Mouse (Mus musculus): ENCODE results near the gene Mpzl1. TPM values are rescaled to one million over a fixed set of nuclear protein-coding genes. Genes with fewer than 3 reads are reported as not detected.
"Not testable (repeated sequence)": the region's sequence is repeated elsewhere in the genome, so short reads cannot be mapped to it uniquely, and the experiment has no call there.

The Mpzl1 gene
- polyA plus RNA-seq (2015; fragmentation: Nextera tagmentation; extraction: Ambion mirVana) = 25.5 and 28.7 TPM in 2 replicates

- Histone ChIP-seq H3K4me1 (replicated peaks) (peaks cover 64% of the 10 kb centered on the region), H3K4me2 (peak within 1 kb of the TSS; percentile 99), H3K27me3 (peaks cover 12% of the 10 kb centered on the region; the same call in 1 of the 2 replicates), H3K27ac (replicated peaks) (peak within 1 kb of the TSS; percentile 72), H3K9ac (peak within 1 kb of the TSS; percentile 66), H3K4me3 (replicated peaks) (peak within 1 kb of the TSS; percentile 73), H3K9me3 (replicated peaks) (no peaks in the 10 kb centered on the region), H3K36me3 (replicated peaks) (no peaks in the 10 kb centered on the region)
- ATAC-seq (ENCODE audit: insufficient read depth) = peak; percentile 99
- WGBS (ENCODE audit: insufficient replicate concordance) = under 1% methylated on average over 73 of the region's 73 CpGs
These were observed at the start of gene Mpzl1 for GRCm38 (mm10) chr1:165634151-165634884. Gene Mpzl1 (minus strand): TSS chr1:165634538.

- 39% methylated on average over 18 of the region's 18 CpGs for WGBS (ENCODE audit: insufficient replicate concordance)
- Histone ChIP-seq H3K27ac (replicated peaks) (no peak overlapping the region), H3K9ac (no peak overlapping the region), H3K4me2 (no peak overlapping the region), H3K9me3 (replicated peaks) (no peaks in the 10 kb centered on the region), H3K27me3 (no peaks in the 10 kb centered on the region; the same call in 1 of the 2 replicates), H3K36me3 (replicated peaks) (no peaks in the 10 kb centered on the region), H3K4me3 (replicated peaks) (no peak overlapping the region), H3K4me1 (replicated peaks) (peaks cover 25% of the 10 kb centered on the region)
- peak; percentile 35 for ATAC-seq (ENCODE audit: insufficient read depth)
These were observed 47.9 kb upstream of the Mpzl1 start for GRCm38 (mm10) chr1:165682056-165682853.

GRCm38 (mm10) chr1:165681045-165681794 is 46.9 kb upstream of the Mpzl1 start:
- no peaks in the 10 kb centered on the region; the same call in 1 of the 2 replicates for H3K27me3 ChIP-seq
- no peak overlapping the region for H3K9ac ChIP-seq
- H3K4me2 ChIP-seq = no peak overlapping the region
- WGBS (ENCODE audit: insufficient replicate concordance) = 29% methylated on average over 13 of the region's 13 CpGs
- peaks cover 24% of the 10 kb centered on the region for H3K4me1 ChIP-seq (replicated peaks)
- 0 out of 2 replicates have a peak overlapping the region, but pooled peaks have one; percentile 1 for H3K27ac ChIP-seq (replicated peaks)
- no peaks in the 10 kb centered on the region for H3K9me3 ChIP-seq (replicated peaks)
- no peaks in the 10 kb centered on the region for H3K36me3 ChIP-seq (replicated peaks)
- ATAC-seq (ENCODE audit: insufficient read depth) = no peak
- no peak overlapping the region for H3K4me3 ChIP-seq (replicated peaks)

- ATAC-seq (ENCODE audit: insufficient read depth); H3K9me3 ChIP-seq (replicated peaks); H3K4me3 ChIP-seq (replicated peaks); H3K27me3 ChIP-seq; H3K9ac ChIP-seq; H3K36me3 ChIP-seq (replicated peaks); H3K27ac ChIP-seq (replicated peaks); H3K4me2 ChIP-seq: not testable (repeated sequence)
- H3K4me1 ChIP-seq (replicated peaks) = peaks cover 28% of the 10 kb centered on the region
These were observed 45.7 kb upstream of the Mpzl1 start for GRCm38 (mm10) chr1:165680086-165680485.

- Histone ChIP-seq H3K4me2 (no peak overlapping the region), H3K36me3 (replicated peaks) (no peaks in the 10 kb centered on the region), H3K27me3 (no peaks in the 10 kb centered on the region), H3K27ac (replicated peaks) (no peak overlapping the region), H3K9ac (no peak overlapping the region), H3K4me3 (replicated peaks) (no peak overlapping the region), H3K9me3 (replicated peaks) (no peaks in the 10 kb centered on the region), H3K4me1 (replicated peaks) (peaks cover 28% of the 10 kb centered on the region)
- 59% methylated on average over 3 of the region's 3 CpGs for WGBS (ENCODE audit: insufficient replicate concordance)
- no peak for ATAC-seq (ENCODE audit: insufficient read depth)
These were observed 45.3 kb upstream of the Mpzl1 start for GRCm38 (mm10) chr1:165679618-165679997.

GRCm38 (mm10) chr1:165678861-165679617 is 44.7 kb upstream of the Mpzl1 start:
- Histone ChIP-seq H3K27me3 (no peaks in the 10 kb centered on the region), H3K9me3 (replicated peaks) (no peaks in the 10 kb centered on the region), H3K4me2 (no peak overlapping the region), H3K9ac (no peak overlapping the region), H3K4me1 (replicated peaks) (peaks cover 23% of the 10 kb centered on the region), H3K4me3 (replicated peaks) (no peak overlapping the region), H3K27ac (replicated peaks) (no peak overlapping the region), H3K36me3 (replicated peaks) (no peaks in the 10 kb centered on the region)
- ATAC-seq (ENCODE audit: insufficient read depth) = no peak
- 67% methylated on average over 15 of the region's 15 CpGs for WGBS (ENCODE audit: insufficient replicate concordance)

- Histone ChIP-seq H3K9me3 (replicated peaks) (no peaks in the 10 kb centered on the region), H3K4me2 (no peak overlapping the region), H3K27me3 (no peaks in the 10 kb centered on the region), H3K4me3 (replicated peaks) (no peak overlapping the region), H3K9ac (no peak overlapping the region), H3K27ac (replicated peaks) (no peak overlapping the region), H3K4me1 (replicated peaks) (peaks cover 22% of the 10 kb centered on the region; the same call in 1 of the 2 replicates), H3K36me3 (replicated peaks) (no peaks in the 10 kb centered on the region)
- 69% methylated on average over 4 of the region's 4 CpGs for whole genome bisulfite sequencing (ENCODE audit: insufficient replicate concordance)
- ATAC-seq (ENCODE audit: insufficient read depth) = no peak
These were observed 43.2 kb upstream of the Mpzl1 start for GRCm38 (mm10) chr1:165677558-165677957.

- no peak overlapping the region for H3K9ac ChIP-seq
- no peak for ATAC-seq (ENCODE audit: insufficient read depth)
- no peak overlapping the region for H3K27ac ChIP-seq (replicated peaks)
- H3K4me2 ChIP-seq = no peak overlapping the region
- WGBS (ENCODE audit: insufficient replicate concordance) = 49% methylated on average over 3 of the region's 3 CpGs
- no peaks in the 10 kb centered on the region for H3K36me3 ChIP-seq (replicated peaks)
- no peaks in the 10 kb centered on the region for H3K27me3 ChIP-seq
- peaks cover 22% of the 10 kb centered on the region; the same call in 1 of the 2 replicates for H3K4me1 ChIP-seq (replicated peaks)
- H3K4me3 ChIP-seq (replicated peaks) = no peak overlapping the region
- no peaks in the 10 kb centered on the region for H3K9me3 ChIP-seq (replicated peaks)
These were observed 42.7 kb upstream of the Mpzl1 start for GRCm38 (mm10) chr1:165676993-165677392.

GRCm38 (mm10) chr1:165675167-165675566 is 40.8 kb upstream of the Mpzl1 start:
- Histone ChIP-seq H3K27ac (replicated peaks) (no peak overlapping the region), H3K4me3 (replicated peaks) (no peak overlapping the region), H3K4me2 (no peak overlapping the region), H3K36me3 (replicated peaks) (no peaks in the 10 kb centered on the region), H3K9ac (no peak overlapping the region), H3K4me1 (replicated peaks) (peaks cover 15% of the 10 kb centered on the region; the same call in 1 of the 2 replicates), H3K27me3 (no peaks in the 10 kb centered on the region), H3K9me3 (replicated peaks) (no peaks in the 10 kb centered on the region)
- WGBS (ENCODE audit: insufficient replicate concordance) = 42% methylated on average over 9 of the region's 9 CpGs
- no peak for ATAC-seq (ENCODE audit: insufficient read depth)

- H3K27ac ChIP-seq (replicated peaks) = no peak overlapping the region
- no peak for ATAC-seq (ENCODE audit: insufficient read depth)
These were observed 38.0 kb upstream of the Mpzl1 start for GRCm38 (mm10) chr1:165672355-165672754.

More at GRCm38 (mm10) chr1:165672355-165672754, 38.0 kb upstream of the Mpzl1 start:
- Histone ChIP-seq H3K36me3 (replicated peaks) (no peaks in the 10 kb centered on the region), H3K27me3 (no peaks in the 10 kb centered on the region), H3K4me1 (replicated peaks) (peaks cover 7% of the 10 kb centered on the region; the same call in 1 of the 2 replicates), H3K4me3 (replicated peaks) (no peak overlapping the region), H3K9ac (no peak overlapping the region), H3K4me2 (no peak overlapping the region), H3K9me3 (replicated peaks) (no peaks in the 10 kb centered on the region)
- 60% methylated on average over 9 of the region's 9 CpGs for WGBS (ENCODE audit: insufficient replicate concordance)
